Mouse (Mus musculus) T-helper 1 cell (primary cell): Measurements from ENCODE around the gene Misp.

Source experiments
- in situ Hi-C: fragments of 300-600 bp; cut with MboI, MseI; formaldehyde crosslinking; loops from one replicate; pipeline ENCODE4 v1.15.1; 2025; ENCODE audit warnings: high pct_unique_total_duplicates

The Misp gene

DNA sequence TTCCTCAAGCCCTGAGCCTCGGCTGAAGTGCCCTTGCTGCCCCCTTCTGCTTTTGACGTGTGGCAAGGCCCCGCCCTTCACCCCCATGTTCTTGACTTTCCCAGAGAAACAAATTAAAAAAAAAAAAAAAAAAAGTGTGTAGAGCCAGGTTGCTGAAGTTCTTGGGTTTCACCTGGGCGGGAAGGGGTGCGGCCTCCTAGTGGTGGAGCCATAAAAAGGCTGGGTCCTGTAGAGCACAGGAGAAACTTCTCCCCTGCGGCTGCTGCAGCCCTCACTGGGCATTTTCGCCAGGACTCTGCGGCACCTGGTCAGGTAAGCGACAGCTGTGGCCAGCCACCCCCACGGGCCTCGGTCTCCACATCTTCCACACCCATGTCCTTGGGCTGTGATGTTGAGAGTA is at the start of gene Misp:
Gene Misp, plus strand, starts transcription at position 208 of the 400 bp plus-strand sequence.
- in situ Hi-C loops, result no loop called here

DNA sequence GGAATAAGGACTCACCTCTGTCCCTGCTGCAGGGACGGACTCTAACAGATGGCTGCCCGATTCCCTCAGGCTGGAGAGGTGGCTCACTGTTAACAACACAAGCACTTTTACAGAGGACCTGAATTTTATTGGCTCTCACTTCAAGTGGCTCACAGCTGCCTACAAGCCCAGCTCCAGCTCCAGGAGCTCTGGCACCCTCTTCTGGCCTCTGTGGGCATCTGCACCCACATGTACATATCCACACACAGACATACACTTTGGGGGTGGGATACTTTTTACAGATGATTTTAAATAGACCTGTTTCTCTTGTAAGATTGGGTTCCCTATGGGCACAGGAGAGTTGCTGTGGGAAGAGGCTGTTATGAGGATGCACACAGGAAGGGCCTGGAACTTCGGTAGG is 48.5 kb upstream of the Misp start:
- in situ Hi-C loops, result no loop called here

DNA sequence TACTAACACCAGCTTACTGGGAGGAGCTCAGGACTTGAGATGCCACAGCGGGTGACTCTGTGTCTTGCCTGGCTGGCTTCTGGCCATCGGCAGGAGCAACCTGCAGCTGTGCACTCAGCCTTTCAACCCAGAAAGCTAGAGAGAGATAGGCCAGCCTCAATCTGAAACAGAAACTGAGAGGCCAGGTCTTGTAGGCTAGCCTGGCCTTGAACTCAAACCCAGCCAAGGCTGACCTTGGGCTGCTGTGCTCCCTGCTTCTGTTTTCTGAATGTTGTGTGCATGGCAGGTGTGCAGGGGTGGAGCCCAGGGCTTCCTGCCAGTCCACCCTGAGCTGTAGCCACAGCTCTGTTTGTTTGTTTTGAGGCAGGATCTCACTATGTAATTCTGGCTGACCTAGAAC is 47.6 kb upstream of the Misp start:
- in situ Hi-C loops, result no loop called here

DNA sequence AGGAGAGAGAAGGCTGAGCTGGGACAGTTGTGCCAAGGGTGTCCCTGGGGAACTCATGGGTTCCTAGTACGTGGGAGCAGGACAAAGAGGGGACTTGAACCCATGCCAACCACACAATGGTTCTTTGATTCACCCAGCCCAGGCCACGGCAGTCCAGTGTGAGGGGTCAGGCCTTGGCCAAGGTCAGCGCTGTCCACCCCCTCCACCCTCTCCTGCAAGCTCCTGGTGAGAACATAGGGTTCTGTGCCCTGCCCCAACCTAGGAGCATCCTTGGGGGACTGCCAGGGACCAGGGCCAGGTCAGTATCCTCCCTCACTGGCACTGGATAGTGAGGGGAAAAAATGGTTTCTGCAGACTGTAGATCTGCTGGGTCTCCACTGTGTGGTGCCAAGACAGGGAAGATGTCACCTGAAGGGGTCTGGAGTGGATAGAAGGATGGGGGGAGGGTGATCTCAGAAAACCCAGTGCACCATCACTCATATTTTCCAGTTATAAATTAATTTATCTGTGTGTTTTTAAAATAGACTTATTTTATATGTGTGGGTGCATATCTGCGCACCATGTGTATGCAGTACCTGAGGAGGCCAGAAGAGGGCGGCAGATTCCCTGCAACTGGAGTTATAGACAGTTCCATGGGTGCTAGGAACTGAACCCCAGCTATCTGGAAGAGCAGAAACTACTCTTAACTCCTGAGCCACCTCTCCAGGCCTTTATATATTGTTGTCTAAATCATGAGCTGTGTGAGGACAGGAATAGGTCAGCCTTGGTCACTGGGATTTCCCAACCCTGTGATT is 46.1 kb upstream of the Misp start:
- in situ Hi-C loops, result no loop called here

DNA sequence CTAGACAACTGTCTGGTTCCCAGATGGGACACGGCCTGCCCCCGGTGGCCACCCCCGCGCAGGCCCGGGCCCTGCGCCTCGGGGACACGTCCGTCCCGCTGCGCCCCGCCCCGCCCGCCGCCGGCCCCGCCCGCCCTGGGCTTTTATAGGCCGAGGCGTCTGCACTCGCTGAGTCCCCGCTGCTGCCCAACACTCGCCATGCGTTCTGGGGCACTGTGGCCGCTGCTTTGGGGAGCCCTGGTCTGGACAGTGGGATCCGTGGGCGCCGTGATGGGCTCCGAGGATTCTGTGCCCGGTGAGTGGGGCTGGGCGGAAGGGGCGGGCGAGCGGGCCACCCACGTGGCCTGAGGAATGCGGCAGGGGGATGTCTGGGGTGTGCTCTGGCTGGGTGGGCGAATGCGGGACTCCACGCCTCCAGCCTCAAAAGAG is 43.7 kb upstream of the Misp start, which contains the start of gene Fstl3:
Gene Fstl3, plus strand, starts transcription at position 170 of the 429 bp plus-strand sequence.
- in situ Hi-C loops, result no loop called here

DNA sequence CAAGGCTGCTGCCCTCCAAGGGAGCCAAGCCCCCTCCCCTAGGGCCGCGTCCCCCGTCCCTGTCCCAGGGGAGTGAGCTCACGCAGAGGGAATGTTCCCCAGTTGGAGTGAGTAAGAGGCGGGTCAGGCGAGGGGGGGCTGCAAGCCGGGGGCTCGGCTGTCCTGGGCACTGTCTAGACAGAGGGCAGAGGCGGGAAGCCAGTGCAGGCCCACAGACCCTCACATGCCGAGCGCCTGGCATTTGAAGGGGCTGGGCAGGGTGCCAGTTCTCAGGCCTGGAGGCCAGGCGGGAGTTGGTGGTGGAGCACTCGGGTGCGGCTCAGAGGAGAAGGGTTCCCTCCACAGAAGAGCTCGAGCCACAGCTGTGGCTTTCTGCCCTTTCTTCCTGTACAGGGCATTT is 42.8 kb upstream of the Misp start:
- in situ Hi-C loops, result no loop called here

DNA sequence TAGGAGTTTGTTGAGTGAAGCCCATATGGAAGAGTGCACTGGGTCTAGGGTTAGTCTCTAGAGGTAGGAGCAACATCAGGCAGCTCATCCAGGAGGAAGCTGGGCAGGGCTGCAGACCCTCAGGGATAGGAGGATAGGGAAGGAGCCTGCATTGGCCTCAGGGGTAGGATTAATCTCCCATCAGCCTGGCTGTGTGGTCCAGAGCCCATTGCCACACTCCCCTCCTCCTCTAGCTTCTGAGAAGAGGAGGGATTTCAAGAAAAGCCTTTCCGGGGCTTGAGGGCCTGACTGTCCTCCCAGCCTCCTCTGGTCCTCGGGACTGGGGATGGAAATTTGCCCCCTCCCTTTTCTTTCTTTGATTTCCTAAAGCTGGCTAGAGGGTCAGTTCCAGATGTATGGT is 41.6 kb upstream of the Misp start:
- in situ Hi-C loops, result no loop called here

DNA sequence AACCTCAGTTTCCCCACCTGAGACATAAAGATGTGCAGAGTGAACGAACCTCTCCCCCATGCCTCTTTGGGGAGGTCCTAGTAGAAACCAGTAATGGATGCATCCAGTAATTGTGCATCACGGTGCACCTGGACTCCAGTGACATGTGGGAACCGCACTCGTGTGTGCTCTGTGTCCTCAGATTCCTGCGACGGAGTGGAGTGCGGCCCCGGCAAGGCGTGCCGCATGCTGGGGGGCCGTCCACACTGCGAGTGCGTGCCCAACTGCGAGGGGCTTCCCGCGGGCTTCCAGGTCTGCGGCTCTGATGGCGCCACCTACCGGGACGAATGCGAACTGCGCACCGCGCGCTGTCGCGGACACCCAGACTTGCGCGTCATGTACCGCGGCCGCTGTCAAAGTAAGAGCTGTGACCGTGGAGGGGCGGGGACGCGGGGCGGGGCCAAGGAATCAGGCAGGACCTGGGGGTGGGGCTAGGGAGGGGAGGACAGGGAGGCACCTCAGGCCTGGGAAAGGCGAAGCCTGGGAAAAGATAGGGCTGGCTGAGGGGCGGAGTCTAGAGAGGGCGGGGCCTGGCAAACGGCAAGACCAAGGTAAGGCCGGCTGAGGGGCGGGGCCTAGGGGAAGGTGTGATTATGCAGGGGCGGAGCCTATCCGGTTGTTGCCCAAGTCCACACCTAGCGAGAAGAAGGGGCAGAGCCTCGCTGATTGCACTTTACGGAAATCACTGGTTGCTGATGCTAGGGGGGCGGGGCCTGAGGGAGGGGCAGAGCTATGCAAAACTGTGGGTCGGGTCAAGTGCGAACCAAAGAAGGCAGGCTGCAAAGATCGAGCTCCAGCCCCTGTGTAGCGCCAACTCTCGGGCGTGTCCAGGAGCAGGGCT is 40.8 kb upstream of the Misp start:
- in situ Hi-C loops, result loop anchor here (5.0 kb wide), 1 partner anchor 73 kb away; no protein-coding TSS in a partner anchor

DNA sequence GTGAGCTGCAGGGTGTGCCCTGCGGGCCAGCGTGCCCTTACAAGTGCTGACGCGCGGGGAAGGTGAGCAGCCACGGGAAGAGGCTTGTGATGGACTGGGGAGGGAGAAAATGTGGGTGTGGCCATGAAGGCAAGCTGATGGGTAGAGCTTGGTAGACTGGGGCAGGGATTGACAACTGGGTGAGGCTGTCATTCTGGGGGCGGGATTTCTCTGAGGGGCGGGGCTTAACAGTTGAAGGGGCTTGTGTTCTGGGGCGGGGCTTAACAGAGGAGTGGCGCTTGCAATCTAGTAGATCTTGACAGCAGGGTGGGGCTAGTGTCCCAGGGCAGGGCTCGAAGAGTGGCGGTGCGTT is 40.1 kb upstream of the Misp start:
- in situ Hi-C loops, result loop anchor here (5.0 kb wide), 1 partner anchor 73 kb away; no protein-coding TSS in a partner anchor

DNA sequence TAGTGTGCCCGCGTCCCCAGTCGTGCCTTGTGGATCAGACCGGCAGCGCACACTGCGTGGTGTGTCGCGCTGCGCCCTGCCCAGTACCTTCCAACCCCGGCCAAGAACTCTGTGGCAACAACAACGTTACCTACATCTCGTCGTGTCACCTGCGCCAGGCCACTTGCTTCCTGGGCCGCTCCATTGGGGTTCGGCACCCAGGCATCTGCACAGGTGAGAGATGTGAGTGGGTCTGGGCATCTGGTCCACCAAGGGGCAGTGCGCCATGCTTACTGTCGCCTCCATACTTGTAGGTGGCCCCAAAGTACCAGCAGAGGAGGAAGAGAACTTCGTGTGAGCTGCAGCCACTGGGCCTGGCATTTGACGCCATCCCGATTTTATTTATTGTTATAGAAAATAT is 39.6 kb upstream of the Misp start:
- in situ Hi-C loops, result loop anchor here (5.0 kb wide), 1 partner anchor 74 kb away; no protein-coding TSS in a partner anchor

DNA sequence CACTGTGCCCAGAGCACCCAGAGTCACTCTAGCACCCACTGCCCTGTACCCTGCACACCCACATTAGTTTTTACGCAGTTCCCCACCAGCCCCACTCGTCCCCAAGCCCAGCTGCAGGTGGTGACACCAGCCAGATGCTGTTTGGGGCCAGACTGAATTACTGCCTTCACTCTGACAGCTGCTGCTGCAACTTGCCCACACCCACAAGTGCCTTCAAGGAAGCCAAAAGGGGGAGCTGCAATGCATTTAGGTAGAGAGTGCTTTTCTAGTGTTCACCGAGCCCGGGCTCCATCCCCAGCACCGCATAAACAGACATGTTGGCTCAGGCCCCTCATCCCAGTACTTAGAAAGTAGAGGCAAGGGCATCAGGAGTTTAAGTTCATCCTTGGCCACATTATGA is 38.8 kb upstream of the Misp start:
- in situ Hi-C loops, result loop anchor here (5.0 kb wide), 1 partner anchor 75 kb away; no protein-coding TSS in a partner anchor

DNA sequence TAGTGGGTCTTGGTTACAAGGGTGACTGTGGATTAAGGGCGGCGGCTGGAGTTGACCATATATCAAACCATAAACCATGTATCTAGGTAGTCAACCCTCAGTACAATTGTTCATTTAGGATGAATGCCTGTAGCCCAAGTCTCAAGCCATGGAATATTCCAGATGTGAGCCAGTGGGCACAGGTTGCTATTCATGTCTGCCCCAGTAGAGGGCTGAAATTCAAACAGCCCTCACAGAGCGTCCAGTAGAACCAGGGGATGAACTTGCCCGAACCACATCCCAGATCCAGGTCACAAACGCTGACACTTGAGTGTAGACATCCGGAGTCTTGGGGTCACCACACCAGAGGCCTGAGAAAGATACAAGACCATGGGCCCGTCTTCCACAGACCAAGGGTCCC is 37.7 kb upstream of the Misp start:
- in situ Hi-C loops, result loop anchor here (5.0 kb wide), 1 partner anchor 76 kb away; no protein-coding TSS in a partner anchor

DNA sequence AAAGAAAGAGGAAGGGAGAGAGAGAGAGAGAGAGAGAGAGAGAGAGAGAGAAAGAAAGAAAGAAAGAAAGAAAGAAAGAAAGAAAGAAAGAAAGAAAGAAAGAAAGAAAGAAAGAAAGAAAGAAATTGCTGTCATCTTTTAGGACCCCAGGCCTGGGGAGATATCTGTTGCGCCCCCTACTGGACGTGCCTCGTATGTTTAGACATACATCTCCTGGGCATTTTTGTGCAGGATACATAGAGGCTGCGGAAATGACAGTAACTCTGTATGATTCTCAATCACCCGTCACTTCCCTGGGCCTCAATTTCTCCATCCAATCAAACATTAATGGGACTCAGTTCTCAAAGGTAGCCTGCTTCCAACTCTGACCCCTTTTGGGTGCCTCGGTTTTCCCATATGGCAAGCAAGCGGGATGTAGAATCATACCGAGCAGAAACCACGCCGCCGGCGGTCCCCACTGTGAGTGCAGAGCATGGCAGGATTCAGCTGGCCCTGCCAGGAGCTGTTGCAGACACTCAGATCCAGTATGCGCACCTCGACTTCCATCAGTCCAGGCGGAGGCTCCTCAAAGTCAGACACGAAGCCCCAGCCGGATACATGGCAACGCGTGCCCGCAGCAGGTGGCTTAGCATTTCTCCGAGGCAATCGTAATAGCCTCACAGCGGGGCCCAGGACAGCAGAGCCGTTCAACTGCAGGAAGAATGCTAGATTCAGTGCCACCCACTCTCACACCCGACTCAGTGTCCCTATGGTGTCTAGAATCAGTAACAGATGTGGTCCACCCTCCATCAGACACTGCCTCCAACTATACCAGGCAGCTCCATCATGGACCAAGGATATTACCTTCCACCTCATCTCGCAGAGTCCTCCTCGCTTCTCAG is 36.6 kb upstream of the Misp start:
- in situ Hi-C loops, result loop anchor here (5.0 kb wide), 1 partner anchor 77 kb away; no protein-coding TSS in a partner anchor

DNA sequence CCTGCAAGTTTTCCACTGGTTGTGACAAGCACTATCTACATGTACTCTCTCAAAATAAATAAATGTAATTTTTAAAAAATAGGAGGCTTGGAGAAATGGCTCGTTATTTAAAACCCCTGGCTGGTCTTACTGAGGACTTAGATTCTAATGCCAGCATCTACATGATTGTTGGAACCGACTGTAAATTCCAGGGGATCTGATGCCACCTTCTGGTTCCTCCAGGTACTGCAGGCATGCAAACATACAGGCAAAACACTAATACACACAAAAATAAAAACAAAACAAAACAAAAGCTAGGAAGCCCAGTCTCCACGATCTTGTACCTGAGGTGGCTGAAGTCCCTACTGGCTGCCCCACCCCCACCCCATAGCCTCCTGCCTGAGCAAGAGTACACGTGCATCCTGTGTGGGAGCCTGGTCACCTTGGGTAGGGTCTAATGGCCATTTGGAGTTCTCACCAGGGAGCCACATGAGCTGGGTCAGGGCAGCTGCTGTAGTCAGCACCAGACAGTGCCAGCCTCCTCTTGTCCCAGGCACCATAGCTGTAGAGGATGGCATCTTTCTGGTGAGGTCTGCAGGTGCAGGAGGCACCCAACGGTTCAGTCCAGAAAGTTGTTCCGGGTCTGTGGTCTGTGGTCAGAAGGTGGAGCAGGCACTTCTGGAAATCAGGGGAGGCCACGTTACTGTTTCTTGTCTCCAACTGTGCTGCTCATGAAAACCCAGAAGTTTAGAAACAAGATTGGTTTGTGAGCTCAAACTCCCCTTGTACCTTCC is 32.2 kb upstream of the Misp start:
- in situ Hi-C loops, result no loop called here

DNA sequence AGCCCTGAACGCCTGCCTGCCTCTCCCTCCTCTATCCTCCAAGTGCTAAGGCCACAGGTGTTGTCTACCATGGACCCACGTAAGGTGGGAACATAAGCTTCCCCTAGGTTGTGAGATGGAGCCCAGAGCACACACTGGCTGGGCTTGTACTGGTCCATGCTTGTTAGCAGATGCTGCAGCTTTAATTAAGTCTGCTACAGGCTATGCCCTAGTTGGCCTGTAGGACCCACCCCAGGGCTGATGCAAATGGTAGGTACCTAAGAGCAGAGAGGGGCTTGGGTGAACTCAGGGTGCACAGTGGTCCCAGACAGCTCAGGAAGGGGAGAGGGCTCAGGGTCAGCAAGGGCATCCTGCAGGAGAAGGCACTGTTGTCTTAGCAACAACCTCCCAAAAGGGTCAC is 31.2 kb upstream of the Misp start:
- in situ Hi-C loops, result no loop called here

DNA sequence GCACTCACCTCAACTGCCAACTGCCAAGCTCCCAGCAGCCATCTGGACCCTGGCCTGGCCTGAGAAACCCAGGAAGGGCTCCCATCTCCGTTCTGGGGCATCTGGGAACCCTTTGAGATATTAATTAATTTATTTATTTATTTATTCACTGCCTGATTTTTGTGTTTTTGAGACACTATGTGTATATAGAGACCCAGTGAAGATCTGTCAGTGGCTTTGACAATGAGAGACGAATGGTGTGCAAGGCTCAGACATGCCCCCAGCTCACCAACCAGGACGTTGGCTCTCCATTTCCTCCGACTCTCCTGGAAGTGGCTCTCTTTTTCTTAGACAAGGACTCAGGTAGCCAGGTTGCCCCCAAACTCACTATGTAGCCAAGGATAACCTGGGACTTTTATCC is 29.9 kb upstream of the Misp start, which contains the start of gene Prss57:
Gene Prss57, minus strand, starts transcription at position 101 of the 400 bp plus-strand sequence.
- in situ Hi-C loops, result loop anchor here (10.0 kb wide), 1 partner anchor 386 kb away; no protein-coding TSS in a partner anchor

DNA sequence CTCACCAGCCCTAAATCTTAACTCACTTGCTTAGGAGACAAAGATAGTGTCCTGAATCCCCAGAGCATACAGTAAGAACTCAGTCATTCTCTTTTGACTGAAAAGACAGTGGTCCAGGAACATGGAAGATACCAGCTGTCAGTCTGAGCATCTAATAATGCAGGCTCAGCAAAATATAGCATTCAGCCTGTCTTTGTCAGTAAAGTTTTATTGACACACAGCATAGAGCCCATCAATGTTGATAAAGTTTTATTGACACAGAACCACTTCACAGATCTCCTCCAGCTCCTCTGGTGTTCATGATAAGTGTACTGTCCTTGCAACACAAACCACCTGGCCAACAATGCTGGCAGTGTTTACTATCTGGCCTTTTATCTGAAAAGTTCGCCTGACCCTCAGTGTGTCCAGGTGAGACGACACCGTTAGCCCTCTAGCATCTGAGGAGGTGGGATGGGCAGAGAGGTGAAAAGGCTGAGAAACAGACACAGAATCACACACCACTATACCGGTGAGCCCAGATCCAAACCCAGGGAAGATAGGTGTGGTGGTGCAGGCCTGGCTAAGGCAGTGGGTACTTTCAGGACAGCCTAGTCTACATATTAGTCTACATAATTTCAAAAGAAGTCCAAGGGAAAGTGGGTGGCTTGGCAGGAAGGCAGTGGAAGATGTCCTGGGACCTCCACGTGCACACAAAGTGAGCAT is 28.3 kb upstream of the Misp start:
- in situ Hi-C loops, result loop anchor here (10.0 kb wide), 1 partner anchor 388 kb away; no protein-coding TSS in a partner anchor

DNA sequence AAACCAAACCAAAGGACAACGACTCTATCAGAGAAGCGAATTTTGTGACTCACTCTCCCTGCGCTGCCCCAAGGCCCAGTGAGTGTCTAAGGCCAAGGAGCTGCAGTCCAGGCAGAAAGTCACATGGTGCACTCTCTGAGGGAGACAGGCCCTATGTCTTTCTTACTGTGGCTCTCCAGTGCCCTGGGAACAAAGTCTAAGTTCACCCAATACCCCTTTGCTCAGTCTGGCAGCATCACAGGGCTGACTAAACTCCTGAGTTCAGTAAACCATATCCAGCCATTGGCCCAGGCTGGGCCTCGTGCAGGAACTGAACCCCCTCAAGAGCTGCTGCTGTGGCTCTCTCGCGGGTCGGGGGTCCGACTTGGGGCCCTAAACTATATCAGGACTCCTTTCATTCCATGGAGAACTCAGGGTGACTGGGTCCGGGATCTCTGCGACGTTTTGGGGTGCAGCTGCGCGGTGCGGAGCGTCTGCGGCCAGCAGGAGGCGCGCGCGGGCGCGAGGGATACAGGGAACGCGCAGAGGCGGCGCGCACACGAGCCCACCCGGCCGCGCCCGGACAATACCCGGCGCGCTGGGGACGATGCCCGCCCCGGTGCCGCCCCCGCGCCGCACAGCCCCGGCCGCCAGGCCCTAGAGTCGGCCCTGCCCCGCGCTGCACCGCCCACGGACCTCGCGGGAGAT is 27.6 kb upstream of the Misp start, which contains the start of gene Palm:
Gene Palm, plus strand, starts transcription at position 522 of the 687 bp plus-strand sequence.
- in situ Hi-C loops, result loop anchor here (10.0 kb wide), 1 partner anchor 388 kb away; no protein-coding TSS in a partner anchor
